Comparison of ENCODE assay signal across 8 mouse cellular contexts in genomic region chr17:31855597-31856518, GRCm38 (mm10). TPM values are rescaled to one million over a fixed set of nuclear protein-coding genes. Genes with fewer than 3 reads are reported as not detected.
A peak's percentile ranks its signal among the peaks of the same experiment; 100 is the strongest.
DNase-seq lines count a peak whose midpoint lies in the region; ATAC-seq lines count a peak whose summit lies in the region.

Sik1 (minus strand) TSS chr17:31855804.

- intact Hi-C loops in gastrocnemius, postnatal 14 days (cut with DNase I; ENCODE audit: low total_unique reads), result loop anchor here (5.0 to 10.0 kb wide), 3 partner anchors 81 to 169 kb away; no protein-coding TSS in a partner anchor
- intact Hi-C loops in left cerebral cortex, postnatal 14 days (cut with DNase I), result loop anchor here (1.0 to 10.0 kb wide), 3 partner anchors 91 to 171 kb away; no protein-coding TSS in a partner anchor

- DNase-seq in adipocyte (ENCODE audit: low spot score), result peak; percentile 98
- DNase-seq in embryo, embryonic 10 days (ENCODE audit: low spot score), result peak; percentile 99
- DNase-seq in gastrocnemius, postnatal 14 days, result peak; percentile 99
- peak; percentile 99 for DNase-seq in left cerebral cortex, postnatal 14 days (ENCODE audit: low spot score in 2 of 2)
- peak; percentile 98 for DNase-seq in mesoderm, embryonic 11.5 days (ENCODE audit: low read depth, low spot score)
- DNase-seq in right cerebral cortex, postnatal 36 days (ENCODE audit: low spot score in 2 of 2), result peak; percentile 96 to 98
- DNase-seq in yolk sac, embryonic 10.5 days (ENCODE audit: low spot score), result peak; percentile 96

- ATAC-seq in inflammation-experienced regulatory T-cells, adult 6 months, result peak; percentile 92

RNA-seq across cellular contexts. Expression of gene Sik1, which starts in this region (rescaled TPM):
- total RNA-seq in gastrocnemius, postnatal 14 days (2021), result 10 to 100 TPM; 18.1 to 18.6 TPM
- 1 to 10 TPM; 2.5 to 3.8 (median 2.7) TPM for polyA plus RNA-seq in inflammation-experienced regulatory T-cells, adult 6 months (2017; shearing (Covaris generic))
- 10 to 100 TPM; 18.8 to 21.6 TPM for total RNA-seq in left cerebral cortex, postnatal 14 days (2021)

Comparison
In these comparisons a context has a peak if more than half of its experiments do, and no peak if none do; other contexts are left out.
1. Peak in every context shown above with its lines: DNase-seq and ATAC-seq.